Mouse (Mus musculus) adrenal gland, adult 18-20 months (tissue): ENCODE results near the gene Mccc1. TPM values are rescaled to one million over a fixed set of nuclear protein-coding genes. Genes with fewer than 3 reads are reported as not detected.

ENCODE experiments used
- DNase-seq, 2 experiments: peaks; one replicate each; pipeline ENCODE4 v3.0.0; 2021 to 2022; ENCODE audit warnings: low spot score in 2 of 2
- long read RNA-seq, 2 experiments: library from polyadenylated mRNA; stranded (forward); transcript quantifications; one replicate each; pipeline ENCODE4 v2.0.0; 2021
- total RNA-seq, 2 experiments: library from RNA; stranded (reverse); gene quantifications; 1 replicate in 1 of 2; 2 replicates in 1 of 2; pipeline ENCODE4 v1.2.3; 2021

Mccc1 gene
- total RNA-seq = 100 to 1,000 TPM; 128 to 133 TPM
- long read RNA-seq, experiment 1, transcript Mccc1-201 (19 exons, 2,455 nt) = major isoform, 139 of 166 reads
- long read RNA-seq, experiment 1, partial matches to known transcripts = 6 of 166 reads
- long read RNA-seq, experiment 1, other reads (novel, unspliced or antisense) = 21 of 166 reads
- long read RNA-seq, experiment 2, transcript Mccc1-201 (19 exons, 2,455 nt) = major isoform, 404 of 472 reads
- long read RNA-seq, experiment 2, partial matches to known transcripts = 13 of 472 reads
- long read RNA-seq, experiment 2, other reads (novel, unspliced or antisense) = 55 of 472 reads

- peak; percentile 88 to 91 for DNase-seq
These were observed at the start of gene Mccc1 for GRCm38 (mm10) chr3:36000275-36001239. TSS of gene Mccc1 (minus strand) at chr3:36000678.

- DNase-seq = no peak
These were observed 48.6 kb upstream of the Mccc1 start for GRCm38 (mm10) chr3:36049106-36049505.

- no peak for DNase-seq
These were observed 44.6 kb upstream of the Mccc1 start for GRCm38 (mm10) chr3:36045086-36045485.

GRCm38 (mm10) chr3:36044520-36044919 is 44.0 kb upstream of the Mccc1 start:
- DNase-seq = no peak

GRCm38 (mm10) chr3:36031740-36032510 is 31.4 kb upstream of the Mccc1 start:
- no peak for DNase-seq

- DNase-seq = no peak
These were observed 29.5 kb upstream of the Mccc1 start for GRCm38 (mm10) chr3:36029993-36030392.

- DNase-seq = no peak
These were observed 25.3 kb upstream of the Mccc1 start for GRCm38 (mm10) chr3:36025732-36026131.

- DNase-seq = no peak
These were observed 10.8 kb upstream of the Mccc1 start for GRCm38 (mm10) chr3:36011239-36011638.

GRCm38 (mm10) chr3:36008411-36009154 is 8.1 kb upstream of the Mccc1 start:
- DNase-seq = no peak

- DNase-seq = no peak
These were observed 3.8 kb upstream of the Mccc1 start for GRCm38 (mm10) chr3:36004028-36004895.

- no peak for DNase-seq
These were observed 5.6 kb downstream of the Mccc1 start for GRCm38 (mm10) chr3:35994552-35995531.

- DNase-seq = no peak
These were observed 9.8 kb downstream of the Mccc1 start for GRCm38 (mm10) chr3:35990715-35991114.

GRCm38 (mm10) chr3:35988031-35988430 is 12.4 kb downstream of the Mccc1 start:
- no peak for DNase-seq

GRCm38 (mm10) chr3:35986266-35986665 is 14.2 kb downstream of the Mccc1 start:
- no peak for DNase-seq

- DNase-seq = no peak
These were observed 26.9 kb downstream of the Mccc1 start for GRCm38 (mm10) chr3:35973551-35973950.

- no peak for DNase-seq
These were observed 27.5 kb downstream of the Mccc1 start for GRCm38 (mm10) chr3:35972985-35973384.

GRCm38 (mm10) chr3:35971149-35971548 is 29.3 kb downstream of the Mccc1 start:
- DNase-seq = no peak

- no peak for DNase-seq
These were observed 30.0 kb downstream of the Mccc1 start for GRCm38 (mm10) chr3:35970441-35970840.
